Mouse (Mus musculus) bone marrow macrophage, adult 2 months (primary cell): Measurements from ENCODE around the gene Agtpbp1.

Source experiments
- CTCF ChIP-seq: IDR thresholded peaks from 2 replicates; pipeline ENCODE4 v1.5.1; 2012; ENCODE audit warnings: low read depth, mild to moderate bottlenecking, low read length, moderate library complexity
- POLR2A ChIP-seq: IDR thresholded peaks from 2 replicates; pipeline ENCODE4 v1.6.1; 2012; ENCODE audit warnings: mild to moderate bottlenecking, low read depth, low read length, borderline replicate concordance

DNA sequence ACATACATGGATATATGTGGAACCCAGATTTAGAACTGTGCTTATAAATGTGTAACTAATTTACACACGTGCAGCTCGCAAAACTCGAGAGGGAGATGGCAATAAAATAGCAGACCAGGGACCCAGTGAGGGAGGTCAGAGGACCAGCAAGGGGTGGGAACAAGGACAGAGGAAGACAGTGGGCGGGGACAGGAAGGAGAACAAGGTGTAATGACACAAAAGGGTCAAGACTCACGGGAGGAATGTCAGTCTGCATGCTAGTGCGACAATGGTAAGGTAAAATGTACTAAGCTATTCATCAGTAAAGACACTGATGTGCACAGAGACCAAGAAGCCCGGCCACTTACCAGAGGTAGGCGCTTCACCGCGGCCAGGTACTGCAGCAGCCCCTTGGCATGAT is 111.7 kb downstream of the Agtpbp1 start:
- TF ChIP-seq CTCF (no peak), POLR2A (no peak)
